Mouse (Mus musculus): ENCODE data around the gene Ubtd2.
A peak's percentile ranks its signal among the peaks of the same experiment; 100 is the strongest.

DNA sequence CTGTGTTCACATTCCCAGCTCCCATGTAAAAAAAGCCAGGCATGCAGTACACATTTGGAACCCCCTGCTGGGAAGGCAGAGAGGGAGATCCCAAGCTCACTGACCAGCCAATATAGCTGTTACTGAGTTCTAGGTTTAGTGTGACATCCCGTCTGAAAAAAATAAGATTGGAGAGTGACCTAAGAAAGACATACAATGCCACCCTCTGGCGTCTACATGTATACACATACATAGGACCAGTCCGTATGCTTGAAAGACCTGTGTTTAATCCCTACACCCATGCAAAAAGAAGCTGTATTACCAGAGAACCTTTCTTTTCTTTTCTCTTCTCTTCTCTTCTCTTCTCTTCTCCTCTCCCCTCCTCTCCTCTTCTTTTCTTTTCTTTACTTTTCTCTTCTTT lies 30.1 kb downstream of the Ubtd2 start:
- TF ChIP-seq CTCF (IDR thresholded peaks at IDR 0.05; ENCODE audit: low read depth) (peak; percentile 34; the same call in 1 of the 2 replicates), EP300 (IDR thresholded peaks at IDR 0.05; ENCODE audit: low read depth) (no peak)

All from liver, postnatal 0 days (tissue).